In genomic region chr11:83039796-83040195, GRCm38 (mm10) we compare ENCODE assay signal across 9 mouse cellular contexts. TPM values are rescaled to one million over a fixed set of nuclear protein-coding genes. Genes with fewer than 3 reads are reported as not detected.
A peak's percentile ranks its signal among the peaks of the same experiment; 100 is the strongest.
DNase-seq lines count a peak whose midpoint lies in the region; ATAC-seq lines count a peak whose summit lies in the region.
"Had no signal": no experiment of that assay in that cellular context is flagged by ENCODE, and none has a peak within 500 bp of the region (broad histone marks: within the 10 kb centered on the region; RNA-seq: fewer than 3 reads in every experiment).

No protein-coding gene starts in this region.

- no peak for ATAC-seq in heart, embryonic 11.5 days (replicated peaks; ENCODE audit: insufficient number of reproducible peaks, low FRiP score, low TSS enrichment)
- ATAC-seq in heart, embryonic 15.5 days (replicated peaks; ENCODE audit: insufficient number of reproducible peaks, insufficient read depth, low FRiP score, low read depth), result no peak
- ATAC-seq in liver, embryonic 13.5 days (ENCODE audit: low read depth), result no peak

- no peaks in the 10 kb centered on the region for H3K36me3 ChIP-seq in heart, embryonic 11.5 days (ENCODE audit: control insufficient read depth, insufficient read depth, low read length)
- H3K36me3 ChIP-seq in heart, embryonic 15.5 days, result no peaks in the 10 kb centered on the region
- H3K36me3 ChIP-seq in liver, embryonic 13.5 days, result no peaks in the 10 kb centered on the region

- no peak overlapping the region for H3K27ac ChIP-seq in heart, embryonic 11.5 days (ENCODE audit: low read depth, low read length)
- no peak overlapping the region for H3K27ac ChIP-seq in heart, embryonic 15.5 days
- no peak overlapping the region for H3K27ac ChIP-seq in liver, embryonic 13.5 days

- no peak overlapping the region for H3K9ac ChIP-seq in heart, embryonic 11.5 days (ENCODE audit: low read depth, low read length)
- no peak overlapping the region for H3K9ac ChIP-seq in heart, embryonic 15.5 days
- no peak overlapping the region for H3K9ac ChIP-seq in liver, embryonic 13.5 days

- H3K4me2 ChIP-seq in heart, embryonic 11.5 days, result peak overlapping the region; percentile 55
- peak overlapping the region; percentile 61 for H3K4me2 ChIP-seq in heart, embryonic 15.5 days
- peak overlapping the region; percentile 50 for H3K4me2 ChIP-seq in liver, embryonic 13.5 days

- intact Hi-C loops in left cerebral cortex, postnatal 14 days (cut with DNase I), result no loop called here

- no peaks in the 10 kb centered on the region for H3K9me3 ChIP-seq in heart, embryonic 11.5 days (replicated peaks; ENCODE audit: control insufficient read depth, low read length)
- H3K9me3 ChIP-seq in heart, embryonic 15.5 days (replicated peaks), result no peaks in the 10 kb centered on the region
- no peaks in the 10 kb centered on the region for H3K9me3 ChIP-seq in liver, embryonic 13.5 days (replicated peaks)

- H3K4me1 ChIP-seq in heart, embryonic 11.5 days (ENCODE audit: control insufficient read depth, insufficient read depth, low read length), result no peaks in the 10 kb centered on the region
- 0 out of 2 replicates have a peak, but pooled peaks cover 2% of the 10 kb centered on the region for H3K4me1 ChIP-seq in heart, embryonic 15.5 days (replicated peaks)
- H3K4me1 ChIP-seq in liver, embryonic 13.5 days (replicated peaks), result no peaks in the 10 kb centered on the region

- H3K4me3 ChIP-seq in heart, embryonic 11.5 days (ENCODE audit: low read depth, low read length), result peak overlapping the region; percentile 6
- H3K4me3 ChIP-seq in heart, embryonic 15.5 days, result peak overlapping the region; percentile 37
- H3K4me3 ChIP-seq in liver, embryonic 13.5 days (replicated peaks), result peak overlapping the region; percentile 25; the same call in 1 of the 2 replicates

- DNase-seq in heart, adult 8-10 months (ENCODE audit: low spot score), result no peak
- DNase-seq in adrenal gland, postnatal 25 days, result peak; percentile 42
- DNase-seq in liver, embryonic 13.5 days, result no peak
- no peak for DNase-seq in retina, embryonic 14.5 days (ENCODE audit: low spot score)
- no peak for DNase-seq in left cerebral cortex, postnatal 14 days (ENCODE audit: low spot score in 2 of 2)
- no peak for DNase-seq in gastrocnemius, postnatal 4 days (ENCODE audit: low spot score in 2 of 2)
- DNase-seq: spleen, adult 18-20 months had no signal

- 9% methylated on average over 19 of the region's 19 CpGs for WGBS in heart, embryonic 11.5 days (ENCODE audit: insufficient replicate concordance)
- WGBS in heart, embryonic 15.5 days, result 16% methylated on average over 19 of the region's 19 CpGs
- 11% methylated on average over 19 of the region's 19 CpGs for WGBS in liver, embryonic 13.5 days (ENCODE audit: insufficient replicate concordance)

- no peaks in the 10 kb centered on the region for H3K27me3 ChIP-seq in heart, embryonic 11.5 days (ENCODE audit: control insufficient read depth, insufficient read depth, low read length)
- H3K27me3 ChIP-seq in heart, embryonic 15.5 days, result no peaks in the 10 kb centered on the region; the same call in 1 of the 2 replicates
- H3K27me3 ChIP-seq in liver, embryonic 13.5 days, result no peaks in the 10 kb centered on the region

RNA-seq across cellular contexts. Expression of gene Slfn8, which starts 19.2 kb away (rescaled TPM):
- polyA plus RNA-seq in heart, embryonic 11.5 days (2014; fragmentation: Nextera tagmentation; extraction: Ambion mirVana), result 0.29 and 0.39 TPM in 2 replicates
- total RNA-seq in heart, adult 8-10 months (2022), result under 1 TPM; 0.43 to 0.76 (median 0.67) TPM
- total RNA-seq in adrenal gland, postnatal 25 days (2021), result 2.4 and 2.8 TPM in 2 replicates
- 0.59 and 1.4 TPM in 2 replicates for polyA plus RNA-seq in heart, embryonic 15.5 days (2015; fragmentation: Nextera tagmentation; extraction: Ambion mirVana)
- 0.37 and 0.66 TPM in 2 replicates for polyA plus RNA-seq in liver, embryonic 13.5 days (2015; fragmentation: Nextera tagmentation; extraction: Ambion mirVana)
- total RNA-seq in left cerebral cortex, postnatal 14 days (2021), result under 1 TPM; 0.36 to 0.62 TPM
- total RNA-seq in gastrocnemius, postnatal 4 days (2021), result under 1 TPM; 0.42 to 0.52 TPM

RNA-seq across cellular contexts. Expression of gene Slfn2, which starts 25.1 kb away (rescaled TPM):
- 2.4 and 2.7 TPM in 2 replicates for polyA plus RNA-seq in heart, embryonic 11.5 days (2014; fragmentation: Nextera tagmentation; extraction: Ambion mirVana)
- 1 to 10 TPM; 1.8 to 4.6 (median 2.3) TPM for total RNA-seq in heart, adult 8-10 months (2022)
- total RNA-seq in adrenal gland, postnatal 25 days (2021), result 2.4 and 4.6 TPM in 2 replicates
- polyA plus RNA-seq in heart, embryonic 15.5 days (2015; fragmentation: Nextera tagmentation; extraction: Ambion mirVana), result 4.4 and 6.9 TPM in 2 replicates
- 4.9 and 5.0 TPM in 2 replicates for polyA plus RNA-seq in liver, embryonic 13.5 days (2015; fragmentation: Nextera tagmentation; extraction: Ambion mirVana)
- 1 to 10 TPM in 1 of 2 experiments, under 1 TPM in 1; 0.78 to 1.3 TPM for total RNA-seq in left cerebral cortex, postnatal 14 days (2021)
- 1 to 10 TPM; 2.7 to 3.0 TPM for total RNA-seq in gastrocnemius, postnatal 4 days (2021)

RNA-seq across cellular contexts. Expression of gene Slfn9, which starts 48.2 kb away (rescaled TPM):
- polyA plus RNA-seq in heart, embryonic 11.5 days (2014; fragmentation: Nextera tagmentation; extraction: Ambion mirVana), result 14.1 and 16.6 TPM in 2 replicates
- under 1 TPM; 0.56 to 0.72 (median 0.62) TPM for total RNA-seq in heart, adult 8-10 months (2022)
- total RNA-seq in adrenal gland, postnatal 25 days (2021), result 16.6 and 19.7 TPM in 2 replicates
- 10.7 and 15.5 TPM in 2 replicates for polyA plus RNA-seq in heart, embryonic 15.5 days (2015; fragmentation: Nextera tagmentation; extraction: Ambion mirVana)
- polyA plus RNA-seq in liver, embryonic 13.5 days (2015; fragmentation: Nextera tagmentation; extraction: Ambion mirVana), result 5.5 and 8.3 TPM in 2 replicates
- under 1 TPM; 0.42 to 0.63 TPM for total RNA-seq in left cerebral cortex, postnatal 14 days (2021)
- total RNA-seq in gastrocnemius, postnatal 4 days (2021), result 1 to 10 TPM; 7.5 to 7.8 TPM

Comparison
In these comparisons a context has a peak if more than half of its experiments do, and no peak if none do; other contexts are left out.
1. RNA of gene Slfn9, which starts 48.2 kb away (total RNA-seq): 16.6 to 19.7 TPM in adrenal gland, postnatal 25 days and 7.5 to 7.8 TPM in gastrocnemius, postnatal 4 days; 0.56 to 0.72 TPM in heart, adult 8-10 months and 0.42 to 0.63 TPM in left cerebral cortex, postnatal 14 days; every median in the first group is over 4 times any median in the second.
2. Peak in every context shown above with its lines, with median percentiles within 50 percentile points of each other: H3K4me2 ChIP-seq and H3K4me3 ChIP-seq.